Mouse (Mus musculus): ENCODE measurements around the gene Pigs.

GRCm38 (mm10) chr11:78289146-78289763 lies 39.0 kb upstream of the Pigs start:
- TF ChIP-seq CTCF (IDR thresholded peaks at IDR 0.05; ENCODE audit: low read depth, low read length) (no peak), POLR2A (IDR thresholded peaks at IDR 0.05; ENCODE audit: borderline replicate concordance, low read depth, low read length) (no peak)

Data from bone marrow macrophage, adult 2 months (primary cell).